Comparison of ENCODE assay signal across 8 mouse cellular contexts in genomic region chr14:74643296-74643695, GRCm38 (mm10). TPM values are rescaled to one million over a fixed set of nuclear protein-coding genes. Genes with fewer than 3 reads are reported as not detected.
A peak's percentile ranks its signal among the peaks of the same experiment; 100 is the strongest.
DNase-seq lines count a peak whose midpoint lies in the region; ATAC-seq and TF ChIP-seq lines count a peak whose summit lies in the region.

No protein-coding gene starts in this region.

- H3K27me3 ChIP-seq in MEL (ENCODE audit: control insufficient read depth in 1 of 2, insufficient read depth in 2 of 2, low read length in 2 of 2): no peaks in the 10 kb centered on the region
- 0 out of 2 replicates have a peak, but pooled peaks cover 8% of the 10 kb centered on the region for H3K27me3 ChIP-seq in lung, embryonic 14.5 days (ENCODE audit: insufficient read depth, low read length)
- H3K27me3 ChIP-seq in thymus, adult 2 months (ENCODE audit: control insufficient read depth, insufficient read depth, low read length): peaks cover 3% of the 10 kb centered on the region; the same call in 1 of the 2 replicates

- H3K4me3 ChIP-seq in MEL (ENCODE audit: control insufficient read depth in 1 of 2, insufficient read depth in 1 of 2, low read depth in 2 of 2, low read length in 2 of 2): peak overlapping the region; percentile 62 to 66
- H3K4me3 ChIP-seq in lung, embryonic 14.5 days (ENCODE audit: low read depth, low read length): no peak overlapping the region
- no peak overlapping the region for H3K4me3 ChIP-seq in thymus, adult 2 months (ENCODE audit: control insufficient read depth, insufficient read depth, low read length)

- peak overlapping the region; percentile 72 for H3K4me2 ChIP-seq in lung, embryonic 14.5 days

- TF ChIP-seq POLR2A in MEL (IDR thresholded peaks at IDR 0.05; ENCODE audit: control insufficient read depth in 1 of 2, insufficient read depth in 1 of 2, low read depth in 1 of 2, low read length in 2 of 2, poor library complexity in 1 of 2): no peak; a peak in 1 of 4 replicates
- no peak for TF ChIP-seq POLR2A in thymus, adult 2 months (IDR thresholded peaks at IDR 0.05; ENCODE audit: control insufficient read depth, extremely low read depth, insufficient read depth, low read length, poor library complexity)

- H3K36me3 ChIP-seq in MEL (ENCODE audit: control insufficient read depth in 1 of 2, insufficient read depth in 2 of 2, low read length in 2 of 2): peaks cover 0 to 16% of the 10 kb centered on the region in 2 experiments; a peak in 2 of 4 replicates
- H3K36me3 ChIP-seq in lung, embryonic 14.5 days (ENCODE audit: insufficient read depth): no peaks in the 10 kb centered on the region
- no peaks in the 10 kb centered on the region for H3K36me3 ChIP-seq in thymus, adult 2 months (ENCODE audit: control insufficient read depth, insufficient read depth, low read length)

- no peaks in the 10 kb centered on the region; the same call in 1 of the 2 replicates for H3K79me2 ChIP-seq in MEL (ENCODE audit: control insufficient read depth, insufficient read depth, low read length, poor library complexity)

- peak; percentile 90 for DNase-seq in MEL (ENCODE audit: low read depth, low spot score)
- peak; percentile 57 for DNase-seq in cerebellum, adult 8-10 months
- DNase-seq in forelimb bud, embryonic 11.5 days (ENCODE audit: low read depth, low spot score): peak; percentile 77
- peak; percentile 52 to 86 for DNase-seq in layer of hippocampus, adult 8-10 months (ENCODE audit: low spot score in 2 of 2)
- peak; percentile 92 for DNase-seq in lung, embryonic 14.5 days
- peak; percentile 74 for DNase-seq in thymus, adult 2 months

- peak overlapping the region; percentile 66 for H3K9ac ChIP-seq in MEL (ENCODE audit: control insufficient read depth, low read depth, low read length, poor library complexity, severe bottlenecking)
- no peak overlapping the region for H3K9ac ChIP-seq in lung, embryonic 14.5 days

- WGBS in lung, embryonic 14.5 days: 2% methylated on average over 4 of the region's 4 CpGs
- 0% methylated on average over 4 of the region's 4 CpGs for WGBS in thymus, adult 2 months

- H3K27ac ChIP-seq in MEL (ENCODE audit: control insufficient read depth, low read depth, low read length): no peak overlapping the region
- no peak overlapping the region for H3K27ac ChIP-seq in lung, embryonic 14.5 days (ENCODE audit: low read depth)
- no peak overlapping the region for H3K27ac ChIP-seq in thymus, adult 2 months (ENCODE audit: control insufficient read depth, insufficient read depth, low read length)

- TF ChIP-seq RAD21 in MEL (IDR thresholded peaks at IDR 0.05; ENCODE audit: low read depth, low read length): peak; percentile 77

- H3K9me3 ChIP-seq in MEL (replicated peaks; ENCODE audit: insufficient read depth, low read length): no peaks in the 10 kb centered on the region
- H3K9me3 ChIP-seq in lung, embryonic 14.5 days (ENCODE audit: low read depth, low read length): no peaks in the 10 kb centered on the region

- TF ChIP-seq EP300 in MEL (IDR thresholded peaks at IDR 0.05; ENCODE audit: low read depth in 1 of 2, low read length in 2 of 2): no peak

- ATAC-seq in hematopoietic stem cell, adult 5-6 weeks (replicated peaks in 1 of 2; ENCODE audit: insufficient read depth in 1 of 2, low FRiP score in 2 of 2, low TSS enrichment in 1 of 2, low read depth in 1 of 2, poor library complexity in 2 of 2, severe bottlenecking in 2 of 2): peak; percentile 79 to 83
- ATAC-seq in lung, embryonic 14.5 days (ENCODE audit: insufficient read depth): peak; percentile 63; the same call in 1 of the 2 replicates
- ATAC-seq in neutrophil, adult 5-6 weeks (ENCODE audit: extremely low read depth, insufficient number of reproducible peaks, low FRiP score, poor library complexity, severe bottlenecking): peak; percentile 75

- peaks cover 3 to 27% of the 10 kb centered on the region in 2 experiments; a peak in 3 of 4 replicates for H3K4me1 ChIP-seq in MEL (ENCODE audit: control insufficient read depth in 1 of 2, insufficient read depth in 2 of 2, low read length in 2 of 2)
- H3K4me1 ChIP-seq in lung, embryonic 14.5 days (ENCODE audit: insufficient read depth): no peaks in the 10 kb centered on the region; the same call in 1 of the 2 replicates
- peaks cover 8% of the 10 kb centered on the region for H3K4me1 ChIP-seq in thymus, adult 2 months (replicated peaks; ENCODE audit: control insufficient read depth, insufficient read depth, low read length)

- peak; percentile 84 to 90 (median 90) for TF ChIP-seq CTCF in MEL (IDR thresholded peaks at IDR 0.05 in 2 of 3, conservative IDR thresholded peaks at IDR 0.05 in 1 of 3; ENCODE audit: control insufficient read depth in 1 of 3, insufficient read depth in 1 of 3, low read depth in 2 of 3, low read length in 3 of 3, poor library complexity in 1 of 3, severe bottlenecking in 1 of 3)
- TF ChIP-seq CTCF in lung, embryonic 14.5 days (IDR thresholded peaks at IDR 0.05; ENCODE audit: low read depth): peak; percentile 97
- peak; percentile 84 for TF ChIP-seq CTCF in thymus, adult 2 months (IDR thresholded peaks at IDR 0.05; ENCODE audit: borderline replicate concordance, control insufficient read depth, extremely low read depth, insufficient read depth, low read length, poor library complexity)

TF ChIP-seq in MEL, 35 proteins besides CTCF, POLR2A, EP300 and RAD21:
- TF ChIP-seq ETS1 (IDR thresholded peaks at IDR 0.05; ENCODE audit: low read depth, low read length): peak; percentile 30; the same call in 1 of the 2 replicates
- TF ChIP-seq MAX (IDR thresholded peaks at IDR 0.05; ENCODE audit: low read length): no peak
- TF ChIP-seq MYB (IDR thresholded peaks at IDR 0.05; ENCODE audit: low read depth, low read length): no peak
- no peak for TF ChIP-seq KAT2A (conservative IDR thresholded peaks at IDR 0.05; ENCODE audit: low read depth, low read length)
- TF ChIP-seq MAZ (IDR thresholded peaks at IDR 0.05; ENCODE audit: low read depth, low read length): no peak
- no peak for TF ChIP-seq E2F4 (IDR thresholded peaks at IDR 0.05; ENCODE audit: borderline replicate concordance, low read depth, low read length)
- TF ChIP-seq BHLHE40 (IDR thresholded peaks at IDR 0.05; ENCODE audit: borderline replicate concordance, low read depth, low read length): no peak
- no peak for TF ChIP-seq GABPA (IDR thresholded peaks at IDR 0.05; ENCODE audit: low read depth, low read length)
- no peak; the same call in 1 of the 2 replicates for TF ChIP-seq TBP (IDR thresholded peaks at IDR 0.05; ENCODE audit: low read depth, low read length)
- no peak for TF ChIP-seq ZKSCAN1 (IDR thresholded peaks at IDR 0.05; ENCODE audit: low read depth, low read length)
- no peak for TF ChIP-seq NRF1 (IDR thresholded peaks at IDR 0.05; ENCODE audit: insufficient read depth, low read depth, low read length, poor library complexity, severe bottlenecking)
- peak; percentile 36 for TF ChIP-seq ZC3H11A (IDR thresholded peaks at IDR 0.05; ENCODE audit: low read depth, low read length)
- TF ChIP-seq NELFE (IDR thresholded peaks at IDR 0.05; ENCODE audit: low read depth, low read length): no peak
- no peak for TF ChIP-seq TCF12 (IDR thresholded peaks at IDR 0.05; ENCODE audit: low read depth, low read length)
- no peak for TF ChIP-seq MYC (IDR thresholded peaks at IDR 0.05; ENCODE audit: low read depth, low read length)
- TF ChIP-seq USF1 (IDR thresholded peaks at IDR 0.05; ENCODE audit: low read depth, low read length): no peak
- 0 out of 2 replicates have a peak, but pooled peaks have one; percentile 24 for TF ChIP-seq RCOR1 (IDR thresholded peaks at IDR 0.05; ENCODE audit: low read depth, low read length)
- TF ChIP-seq USF2 (IDR thresholded peaks at IDR 0.05; ENCODE audit: borderline replicate concordance in 1 of 2, insufficient read depth in 1 of 2, low read depth in 1 of 2, low read length in 2 of 2): no peak
- no peak for TF ChIP-seq MEF2A (IDR thresholded peaks at IDR 0.05; ENCODE audit: extremely low read depth, insufficient replicate concordance, low read depth, low read length, poor library complexity, severe bottlenecking)
- no peak for TF ChIP-seq POLR2AphosphoS5 (IDR thresholded peaks at IDR 0.05; ENCODE audit: borderline replicate concordance, low read depth, low read length)
- TF ChIP-seq MXI1 (IDR thresholded peaks at IDR 0.05; ENCODE audit: low read depth, low read length): peak; percentile 38; the same call in 1 of the 2 replicates
- TF ChIP-seq HCFC1 (IDR thresholded peaks at IDR 0.05; ENCODE audit: low read depth, low read length): peak; percentile 33; the same call in 1 of the 2 replicates
- no peak for TF ChIP-seq ZMIZ1 (IDR thresholded peaks at IDR 0.05; ENCODE audit: low read depth, low read length)
- peak; percentile 52; the same call in 1 of the 2 replicates for TF ChIP-seq ELF1 (IDR thresholded peaks at IDR 0.05; ENCODE audit: low read depth, low read length)
- TF ChIP-seq UBTF (IDR thresholded peaks at IDR 0.05; ENCODE audit: borderline replicate concordance, insufficient read depth, low read depth, low read length): no peak
- no peak for TF ChIP-seq ZNF384 (IDR thresholded peaks at IDR 0.05; ENCODE audit: low read depth, low read length)
- no peak for TF ChIP-seq CHD2 (IDR thresholded peaks at IDR 0.05; ENCODE audit: low read length)
- peak; percentile 62 for TF ChIP-seq SMC3 (IDR thresholded peaks at IDR 0.05; ENCODE audit: low read depth, low read length)
- no peak for TF ChIP-seq SIN3A (IDR thresholded peaks at IDR 0.05; ENCODE audit: low read length)
- no peak for TF ChIP-seq POLR2AphosphoS2 (IDR thresholded peaks at IDR 0.05; ENCODE audit: low read length)
- no peak for TF ChIP-seq TAL1 (IDR thresholded peaks at IDR 0.05; ENCODE audit: low read length)
- TF ChIP-seq JUND (IDR thresholded peaks at IDR 0.05; ENCODE audit: low read depth, low read length): no peak
- no peak for TF ChIP-seq GATA1 (IDR thresholded peaks at IDR 0.05; ENCODE audit: low read depth, low read length)
- no peak for TF ChIP-seq CHD1 (IDR thresholded peaks at IDR 0.05; ENCODE audit: low read depth, low read length)
- TF ChIP-seq MAFK (IDR thresholded peaks at IDR 0.05; ENCODE audit: borderline replicate concordance, low read depth, low read length): no peak

RNA-seq across cellular contexts. Expression of gene Htr2a, which starts 2.7 kb away (rescaled TPM):
- total RNA-seq in MEL (2012; rRNA removed): 0.59 and 0.65 TPM in 2 replicates
- polyA plus RNA-seq in MEL (2012; ENCODE audit: insufficient read depth in 1 of 2, insufficient read length in 2 of 2, low read depth in 1 of 2, low replicate concordance in 2 of 2, missing spikeins in 1 of 2): 1 to 10 TPM in 1 of 2 experiments, not detected in 1; 1.4 TPM
- 1.8 and 4.3 TPM in 2 replicates for total RNA-seq in hematopoietic stem cell, adult 5-6 weeks (2017)
- total RNA-seq in layer of hippocampus, adult 8-10 months (2022): 10 to 100 TPM in 2 of 4 experiments, 1 to 10 TPM in 2; 7.6 to 11.5 (median 9.6) TPM
- polyA plus RNA-seq in lung, embryonic 14.5 days (2014; fragmentation: Nextera tagmentation; extraction: Ambion mirVana): 0.74 and 0.92 TPM in 2 replicates
- total RNA-seq in neutrophil, adult 5-6 weeks (2017): 0.23 TPM in 1 of 2 replicates, not detected in the other
- 0.05 and 0.06 TPM in 2 replicates for polyA plus RNA-seq in thymus, adult 2 months (2012; rRNA removed)

Comparison
In these comparisons a context has a peak if more than half of its experiments do, and no peak if none do; other contexts are left out.
1. H3K4me3 ChIP-seq: peak in MEL (2 of 2); none in lung, embryonic 14.5 days (single experiment) and thymus, adult 2 months (single experiment).
2. Peak in every context shown above with its lines, with median percentiles within 50 percentile points of each other: DNase-seq, CTCF ChIP-seq and ATAC-seq.